Mouse (Mus musculus): ENCODE data around the gene Cldn17. TPM values are rescaled to one million over a fixed set of nuclear protein-coding genes. Genes with fewer than 3 reads are reported as not detected.
A peak's percentile ranks its signal among the peaks of the same experiment; 100 is the strongest.

The Cldn17 gene
- polyA plus RNA-seq (2016; fragmentation: Nextera tagmentation; extraction: Ambion mirVana) = not detected in 2 replicates

- H3K36me3 ChIP-seq = no peaks in the 10 kb centered on the region
- no peak within 1 kb of the TSS for H3K27ac ChIP-seq
- H3K4me1 ChIP-seq = no peaks in the 10 kb centered on the region
- H3K4me3 ChIP-seq = no peak within 1 kb of the TSS
- WGBS = 88% methylated on average over 6 of the region's 6 CpGs
- no peaks in the 10 kb centered on the region for H3K9me3 ChIP-seq
- DNase-seq (ENCODE audit: low spot score) = no peak
- H3K27me3 ChIP-seq (ENCODE audit: insufficient read depth, poor library complexity, severe bottlenecking) = no peaks in the 10 kb centered on the region
Measured at GRCm38 (mm10) chr16:88506878-88507277, at the start of gene Cldn17. Cldn17 (minus strand) TSS chr16:88506978.

- Histone ChIP-seq H3K9me3 (no peaks in the 10 kb centered on the region), H3K27ac (no peak overlapping the region), H3K4me3 (no peak overlapping the region), H3K36me3 (no peaks in the 10 kb centered on the region), H3K4me1 (no peaks in the 10 kb centered on the region), H3K27me3 (ENCODE audit: insufficient read depth, poor library complexity, severe bottlenecking) (no peaks in the 10 kb centered on the region)
- no peak for DNase-seq (ENCODE audit: low spot score)
- WGBS = 51% methylated on average over 6 of the region's 6 CpGs
Measured at GRCm38 (mm10) chr16:88542488-88542887, 35.7 kb upstream of the Cldn17 start.

- H3K36me3 ChIP-seq = no peaks in the 10 kb centered on the region
- 69% methylated on average over 3 of the region's 3 CpGs for WGBS
- DNase-seq (ENCODE audit: low spot score) = no peak
Measured at GRCm38 (mm10) chr16:88539841-88540487, 33.2 kb upstream of the Cldn17 start.

DNA sequence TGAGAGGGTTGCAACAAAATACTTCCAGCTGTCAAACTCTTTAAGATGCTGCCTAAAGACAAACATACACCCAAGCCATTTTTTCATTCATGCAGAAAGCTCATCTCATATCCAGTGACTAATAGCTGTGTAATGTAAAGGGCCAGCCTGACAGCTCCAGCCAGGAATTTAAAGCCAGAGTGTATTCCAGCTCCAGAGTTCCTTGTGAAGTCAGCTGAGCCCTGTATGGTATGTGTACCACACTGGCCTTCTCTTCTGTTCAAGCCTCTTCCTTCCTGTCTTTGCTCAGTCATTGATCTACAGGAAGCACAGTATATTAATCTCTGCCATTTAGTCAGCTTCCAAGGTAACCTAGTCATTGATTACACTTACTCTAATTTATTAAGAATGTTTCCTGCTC lies 4.6 kb upstream of the Cldn17 start:
- no peak for DNase-seq (ENCODE audit: low spot score)
- H3K4me1 ChIP-seq = no peaks in the 10 kb centered on the region
- H3K27me3 ChIP-seq (ENCODE audit: insufficient read depth, poor library complexity, severe bottlenecking) = no peaks in the 10 kb centered on the region
- H3K27ac ChIP-seq = no peak overlapping the region
- no peak overlapping the region for H3K4me3 ChIP-seq
- H3K36me3 ChIP-seq = no peaks in the 10 kb centered on the region
- H3K9me3 ChIP-seq = no peaks in the 10 kb centered on the region

More at GRCm38 (mm10) chr16:88539841-88540487, 33.2 kb upstream of the Cldn17 start:
- H3K27me3 ChIP-seq (ENCODE audit: insufficient read depth, poor library complexity, severe bottlenecking) = no peaks in the 10 kb centered on the region
- H3K27ac ChIP-seq = no peak overlapping the region
- no peaks in the 10 kb centered on the region for H3K4me1 ChIP-seq
- H3K4me3 ChIP-seq = no peak overlapping the region
- no peaks in the 10 kb centered on the region for H3K9me3 ChIP-seq

DNA sequence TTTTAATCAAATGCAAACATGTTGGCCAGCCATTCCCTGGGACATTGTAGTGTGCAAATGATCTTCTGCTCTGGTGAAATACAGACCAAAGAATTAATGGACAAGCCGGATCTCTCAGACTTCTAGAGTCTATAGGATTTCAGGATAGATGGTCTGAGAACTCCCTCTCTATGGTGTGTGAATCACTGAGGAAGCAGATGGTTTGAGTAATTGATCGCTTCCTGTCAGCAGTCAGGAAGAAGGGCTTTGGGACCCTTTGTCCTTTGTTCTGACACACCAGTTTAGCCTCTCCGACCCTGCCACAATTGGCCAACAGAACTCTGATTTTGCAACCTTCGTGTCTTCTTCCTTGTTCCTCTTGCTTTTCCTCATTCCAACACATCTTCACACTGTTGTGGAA lies 1.4 kb upstream of the Cldn17 start:
- no peaks in the 10 kb centered on the region for H3K9me3 ChIP-seq
- no peak for DNase-seq (ENCODE audit: low spot score)
- H3K4me1 ChIP-seq = no peaks in the 10 kb centered on the region
- H3K27ac ChIP-seq = no peak overlapping the region
- no peaks in the 10 kb centered on the region for H3K27me3 ChIP-seq (ENCODE audit: insufficient read depth, poor library complexity, severe bottlenecking)
- 61% methylated on average over 4 of the region's 4 CpGs for WGBS
- no peak overlapping the region for H3K4me3 ChIP-seq
- no peaks in the 10 kb centered on the region for H3K36me3 ChIP-seq

GRCm38 (mm10) chr16:88506338-88506737 lies 440 bp downstream of the Cldn17 start:
- DNase-seq (ENCODE audit: low spot score) = peak; percentile 74
- no peaks in the 10 kb centered on the region for H3K36me3 ChIP-seq
- H3K27me3 ChIP-seq (ENCODE audit: insufficient read depth, poor library complexity, severe bottlenecking) = no peaks in the 10 kb centered on the region
- H3K27ac ChIP-seq = no peak overlapping the region
- no peak overlapping the region for H3K4me3 ChIP-seq
- no peaks in the 10 kb centered on the region for H3K4me1 ChIP-seq
- 93% methylated on average over 11 of the region's 11 CpGs for WGBS
- H3K9me3 ChIP-seq = no peaks in the 10 kb centered on the region

DNA sequence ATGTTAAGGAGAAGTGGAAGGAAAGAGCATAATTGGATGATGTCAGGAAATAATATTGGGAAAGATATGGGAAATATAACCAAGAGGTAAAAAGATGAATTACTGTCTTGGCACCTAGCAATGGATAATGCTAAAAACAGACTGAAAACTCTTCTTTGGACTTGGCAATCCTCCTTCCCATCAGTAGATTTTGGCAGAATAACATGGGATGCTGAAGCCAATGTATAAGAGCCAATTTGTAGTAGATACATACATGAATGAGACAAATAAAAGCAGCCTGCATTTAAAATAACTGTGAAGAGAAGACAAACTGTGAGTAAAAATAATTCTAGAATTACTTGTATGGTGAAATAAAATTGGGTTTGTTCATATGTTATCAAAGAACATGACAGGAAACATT lies 18.7 kb downstream of the Cldn17 start:
- DNase-seq (ENCODE audit: low spot score) = no peak
- no peaks in the 10 kb centered on the region for H3K9me3 ChIP-seq
- H3K36me3 ChIP-seq = no peaks in the 10 kb centered on the region
- H3K4me1 ChIP-seq = no peaks in the 10 kb centered on the region
- H3K27me3 ChIP-seq (ENCODE audit: insufficient read depth, poor library complexity, severe bottlenecking) = no peaks in the 10 kb centered on the region
- no peak overlapping the region for H3K27ac ChIP-seq
- no peak overlapping the region for H3K4me3 ChIP-seq

DNA sequence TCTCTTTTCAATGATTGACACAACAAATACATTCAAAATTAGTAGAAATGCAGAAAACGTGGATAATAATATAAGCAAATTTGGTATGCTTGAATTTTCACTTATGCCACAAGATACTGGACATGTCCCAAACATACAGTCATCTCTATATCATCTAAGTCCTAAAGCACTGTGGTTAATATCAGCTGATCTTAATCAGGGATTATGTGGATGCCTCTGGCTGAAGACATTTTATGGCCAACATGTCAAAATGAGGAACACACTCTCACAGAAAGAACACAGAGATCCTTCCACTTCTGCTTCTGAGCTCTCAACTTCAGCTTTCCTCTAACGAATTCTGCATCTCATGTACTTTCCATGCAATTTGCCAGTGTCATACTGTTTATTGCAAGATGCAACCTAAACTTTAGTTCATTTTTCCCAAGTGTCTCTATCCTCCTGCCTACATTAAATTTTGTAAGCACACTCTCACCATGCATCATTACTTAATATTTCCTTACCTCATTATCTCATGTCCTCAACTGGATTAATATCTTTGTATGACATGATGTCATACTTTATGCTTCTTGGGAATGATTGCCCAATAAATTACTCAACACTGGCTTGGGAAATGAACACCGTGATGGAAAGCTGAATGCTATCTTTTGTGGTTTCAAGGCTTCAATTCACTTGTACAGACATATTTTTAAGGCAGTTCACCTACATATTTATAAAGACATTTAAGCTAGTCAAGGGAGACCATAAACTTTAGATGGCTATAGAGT lies 26.6 kb downstream of the Cldn17 start:
- no peaks in the 10 kb centered on the region for H3K36me3 ChIP-seq
- no peaks in the 10 kb centered on the region for H3K4me1 ChIP-seq
- DNase-seq (ENCODE audit: low spot score) = no peak
- H3K9me3 ChIP-seq = no peaks in the 10 kb centered on the region
- no peaks in the 10 kb centered on the region for H3K27me3 ChIP-seq (ENCODE audit: insufficient read depth, poor library complexity, severe bottlenecking)
- WGBS = 73% methylated on average over 3 of the region's 3 CpGs
- H3K27ac ChIP-seq = no peak overlapping the region
- no peak overlapping the region for H3K4me3 ChIP-seq

DNA sequence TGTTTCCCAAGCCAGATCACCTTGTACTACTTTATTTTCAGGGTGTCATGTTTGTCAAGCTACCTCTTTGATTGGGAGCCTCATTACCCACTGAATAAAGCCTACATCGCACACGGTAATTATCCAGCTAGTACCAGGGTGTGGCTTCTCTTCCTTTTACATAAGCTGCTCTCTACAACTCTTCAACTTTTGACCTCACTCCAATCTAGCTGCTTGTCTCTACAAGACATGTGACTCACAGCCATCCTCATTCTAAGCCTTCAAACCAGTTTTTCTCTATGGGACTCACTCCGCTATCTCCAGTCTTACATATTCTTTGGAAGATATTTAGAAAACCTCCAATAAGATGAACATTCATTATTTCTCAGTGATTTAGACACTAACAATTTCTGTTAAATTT lies 43.5 kb downstream of the Cldn17 start:
- 81% methylated on average over 3 of the region's 3 CpGs for WGBS
- H3K36me3 ChIP-seq = no peaks in the 10 kb centered on the region
- H3K9me3 ChIP-seq = no peaks in the 10 kb centered on the region
- H3K27me3 ChIP-seq (ENCODE audit: insufficient read depth, poor library complexity, severe bottlenecking) = no peaks in the 10 kb centered on the region
- DNase-seq (ENCODE audit: low spot score) = no peak
- H3K4me3 ChIP-seq = no peak overlapping the region
- H3K4me1 ChIP-seq = no peaks in the 10 kb centered on the region
- H3K27ac ChIP-seq = no peak overlapping the region

Other genes starting within 250 kb of the Cldn17 start
- 0.22 and 0.35 TPM in 2 replicates for gene Grik1, start 216.7 kb downstream of the Cldn17 start, polyA plus RNA-seq (2016; fragmentation: Nextera tagmentation; extraction: Ambion mirVana)
- gene Cldn8, start 56.2 kb upstream of the Cldn17 start, polyA plus RNA-seq (2016; fragmentation: Nextera tagmentation; extraction: Ambion mirVana) = 0.57 and 2.1 TPM in 2 replicates
- not detected in 2 replicates for gene Krtap24-1, start 105.3 kb upstream of the Cldn17 start, polyA plus RNA-seq (2016; fragmentation: Nextera tagmentation; extraction: Ambion mirVana)
- not detected in 2 replicates for gene 2310079G19Rik, start 120.7 kb upstream of the Cldn17 start, polyA plus RNA-seq (2016; fragmentation: Nextera tagmentation; extraction: Ambion mirVana)
- not detected in 2 replicates for gene Krtap26-1, start 140.8 kb upstream of the Cldn17 start, polyA plus RNA-seq (2016; fragmentation: Nextera tagmentation; extraction: Ambion mirVana)
- not detected in 2 replicates for gene Krtap27-1, start 164.7 kb upstream of the Cldn17 start, polyA plus RNA-seq (2016; fragmentation: Nextera tagmentation; extraction: Ambion mirVana)
- not detected in 2 replicates for gene 2310061N02Rik, start 201.0 kb upstream of the Cldn17 start, polyA plus RNA-seq (2016; fragmentation: Nextera tagmentation; extraction: Ambion mirVana)
- not detected in 2 replicates for gene Krtap13-1, start 221.9 kb upstream of the Cldn17 start, polyA plus RNA-seq (2016; fragmentation: Nextera tagmentation; extraction: Ambion mirVana)
- gene Krtap13, start 244.7 kb upstream of the Cldn17 start, polyA plus RNA-seq (2016; fragmentation: Nextera tagmentation; extraction: Ambion mirVana) = not detected in 2 replicates

Data from heart, embryonic 10.5 days (tissue).